Mouse (Mus musculus) left cerebral cortex, adult 11 months (tissue): Measurements from ENCODE around the gene Tbx10.
"Not testable (repeated sequence)": the region's sequence is repeated elsewhere in the genome, so short reads cannot be mapped to it uniquely, and the experiment has no call there.

Experiments used
- DNase-seq: peaks from one replicate; pipeline ENCODE4 v3.0.0; 2022; ENCODE audit warnings: low spot score

Tbx10 gene

GRCm38 (mm10) chr19:4003641-4004040, 11.1 kb downstream of the Tbx10 start:
- no peak for DNase-seq

- DNase-seq = no peak
Observed at GRCm38 (mm10) chr19:4004331-4004730, 11.8 kb downstream of the Tbx10 start.

- DNase-seq = no peak
Observed at GRCm38 (mm10) chr19:4005091-4005490, 12.5 kb downstream of the Tbx10 start.

- DNase-seq = no peak
Observed at GRCm38 (mm10) chr19:4005971-4006370, 13.4 kb downstream of the Tbx10 start.

- no peak for DNase-seq
Observed at GRCm38 (mm10) chr19:4011086-4011485, 18.5 kb downstream of the Tbx10 start.

- DNase-seq = peak; percentile 98
Observed at GRCm38 (mm10) chr19:4012432-4013022, 20.0 kb downstream of the Tbx10 start, which contains the start of gene Ndufv1. Ndufv1 (minus strand) TSS chr19:4012806.

- no peak for DNase-seq
Observed at GRCm38 (mm10) chr19:4013066-4013465, 20.5 kb downstream of the Tbx10 start.

GRCm38 (mm10) chr19:4014802-4015201, 22.2 kb downstream of the Tbx10 start:
- no peak for DNase-seq

GRCm38 (mm10) chr19:4015635-4016034, 23.1 kb downstream of the Tbx10 start:
- no peak for DNase-seq

- no peak for DNase-seq
Observed at GRCm38 (mm10) chr19:4017921-4018587, 25.5 kb downstream of the Tbx10 start.

GRCm38 (mm10) chr19:4018743-4019583, 26.4 kb downstream of the Tbx10 start:
- peak; percentile 72 for DNase-seq

- no peak for DNase-seq
Observed at GRCm38 (mm10) chr19:4023185-4023584, 30.6 kb downstream of the Tbx10 start.

GRCm38 (mm10) chr19:4027576-4027975, 35.0 kb downstream of the Tbx10 start:
- DNase-seq = no peak

- DNase-seq = no peak
Observed at GRCm38 (mm10) chr19:4032668-4033067, 40.1 kb downstream of the Tbx10 start.

- DNase-seq = no peak
Observed at GRCm38 (mm10) chr19:4033298-4033697, 40.7 kb downstream of the Tbx10 start.

GRCm38 (mm10) chr19:4033742-4034141, 41.2 kb downstream of the Tbx10 start:
- no peak for DNase-seq

- no peak for DNase-seq
Observed at GRCm38 (mm10) chr19:4036327-4037045, 43.9 kb downstream of the Tbx10 start.

GRCm38 (mm10) chr19:4037154-4037787, 44.7 kb downstream of the Tbx10 start:
- DNase-seq = not testable (repeated sequence)

GRCm38 (mm10) chr19:4037788-4038232, 45.3 kb downstream of the Tbx10 start, which contains the start of gene Gstp1:
Gstp1 (minus strand) TSS chr19:4037985.
- peak; percentile 87 for DNase-seq

GRCm38 (mm10) chr19:4040941-4041340, 48.4 kb downstream of the Tbx10 start:
- not testable (repeated sequence) for DNase-seq

GRCm38 (mm10) chr19:4041500-4041899, 48.9 kb downstream of the Tbx10 start:
- DNase-seq = not testable (repeated sequence)
